Mouse (Mus musculus) neural tube, embryonic 11.5 days (tissue): ENCODE measurements around the gene Tcp11l2. TPM values are rescaled to one million over a fixed set of nuclear protein-coding genes. Genes with fewer than 3 reads are reported as not detected.
A peak's percentile ranks its signal among the peaks of the same experiment; 100 is the strongest.

ENCODE experiments used
- ATAC-seq: fragments of 200-750 bp; cut with Nextera tagmentation; 2 replicates; pipeline ENCODE4 v1.8.0; 2017; ENCODE audit warnings: moderate number of reproducible peaks, mild to moderate bottlenecking, moderate TSS enrichment, moderate library complexity; ENCODE audit not compliant: insufficient read depth, low FRiP score, low TSS enrichment
- DNase-seq: peaks from one replicate; pipeline ENCODE4 v3.0.0-alpha.2; 2015; ENCODE audit warnings: low spot score
- H3K27ac ChIP-seq: fragments of 300-500 bp; sonication (generic); 2 replicates; pipeline ENCODE4 v1.5.1; 2014; ENCODE audit warnings: low read depth, mild to moderate bottlenecking, low read length
- H3K27me3 ChIP-seq: fragments of 300-500 bp; sonication (generic); 2 replicates; pipeline ENCODE4 v1.6.1; 2014; ENCODE audit warnings: mild to moderate bottlenecking, low read length, mixed read lengths; ENCODE audit not compliant: control insufficient read depth, insufficient read depth
- H3K36me3 ChIP-seq: fragments of 300-500 bp; sonication (generic); 2 replicates; pipeline ENCODE4 v1.6.1; 2014; ENCODE audit warnings: mild to moderate bottlenecking, low read length, moderate library complexity, mixed read lengths; ENCODE audit not compliant: control insufficient read depth, insufficient read depth
- H3K4me1 ChIP-seq: fragments of 300-500 bp; sonication (generic); 2 replicates; pipeline ENCODE4 v1.6.1; 2014; ENCODE audit warnings: low read length, mixed read lengths; ENCODE audit not compliant: control insufficient read depth, insufficient read depth
- H3K4me2 ChIP-seq: fragments of 300-500 bp; sonication (generic); 2 replicates; pipeline ENCODE4 v1.6.1; 2014; ENCODE audit warnings: low read depth, mild to moderate bottlenecking, moderate library complexity
- H3K4me3 ChIP-seq: fragments of 300-500 bp; sonication (generic); 2 replicates; pipeline ENCODE4 v1.5.1; 2014; ENCODE audit warnings: low read depth, low read length
- H3K9ac ChIP-seq: fragments of 300-500 bp; sonication (generic); 2 replicates; pipeline ENCODE4 v1.6.1; 2014; ENCODE audit warnings: mild to moderate bottlenecking, low read length
- H3K9me3 ChIP-seq: fragments of 300-500 bp; sonication (generic); 2 replicates; pipeline ENCODE4 v1.6.1; 2016; ENCODE audit warnings: low read length; ENCODE audit not compliant: control insufficient read depth
- WGBS: fragments of 180-500 bp; shearing (Covaris S2); extraction: QIAGEN DNeasy Blood & Tissue Kit; methylation state at CpG from one replicate; pipeline ENCODE4 v1.1.7; 2014; 5-methylcytosine and 5-hydroxymethylcytosine counted together
- polyA plus RNA-seq: library from polyadenylated mRNA; unstranded; fragments of >200 nt; fragmentation: Nextera tagmentation; extraction: Ambion mirVana; gene quantifications from 2 replicates; pipeline ENCODE4 v1.2.1, GENCODE M21; 2014

Gene Tcp11l2
- polyA plus RNA-seq, 1 experiment from 2014 or later = 11.6 TPM

- 86% methylated on average over 3 of the region's 3 CpGs for WGBS
- H3K27me3 ChIP-seq = no peaks in the 10 kb centered on the region
- H3K4me2 ChIP-seq = no peak overlapping the region
- no peaks in the 10 kb centered on the region for H3K9me3 ChIP-seq
- H3K27ac ChIP-seq = no peak overlapping the region
- no peak overlapping the region for H3K9ac ChIP-seq
- H3K4me1 ChIP-seq = no peaks in the 10 kb centered on the region
- H3K36me3 ChIP-seq = no peaks in the 10 kb centered on the region
- H3K4me3 ChIP-seq = no peak overlapping the region
- DNase-seq (no peak), ATAC-seq (no peak)
Measured at GRCm38 (mm10) chr10:84551846-84552245, 24.6 kb upstream of the Tcp11l2 start.

- DNase-seq (no peak), ATAC-seq (no peak)
- Histone ChIP-seq H3K27me3 (no peaks in the 10 kb centered on the region), H3K36me3 (no peaks in the 10 kb centered on the region), H3K4me1 (no peaks in the 10 kb centered on the region), H3K9ac (no peak overlapping the region), H3K9me3 (no peaks in the 10 kb centered on the region), H3K27ac (no peak overlapping the region), H3K4me2 (no peak overlapping the region), H3K4me3 (no peak overlapping the region)
- 84% methylated on average over 2 of the region's 2 CpGs for WGBS
Measured at GRCm38 (mm10) chr10:84552477-84552876, 23.9 kb upstream of the Tcp11l2 start.

GRCm38 (mm10) chr10:84554291-84555009 is 22.0 kb upstream of the Tcp11l2 start:
- no peak overlapping the region for H3K9ac ChIP-seq
- DNase-seq = no peak
- no peak overlapping the region for H3K4me3 ChIP-seq

DNA sequence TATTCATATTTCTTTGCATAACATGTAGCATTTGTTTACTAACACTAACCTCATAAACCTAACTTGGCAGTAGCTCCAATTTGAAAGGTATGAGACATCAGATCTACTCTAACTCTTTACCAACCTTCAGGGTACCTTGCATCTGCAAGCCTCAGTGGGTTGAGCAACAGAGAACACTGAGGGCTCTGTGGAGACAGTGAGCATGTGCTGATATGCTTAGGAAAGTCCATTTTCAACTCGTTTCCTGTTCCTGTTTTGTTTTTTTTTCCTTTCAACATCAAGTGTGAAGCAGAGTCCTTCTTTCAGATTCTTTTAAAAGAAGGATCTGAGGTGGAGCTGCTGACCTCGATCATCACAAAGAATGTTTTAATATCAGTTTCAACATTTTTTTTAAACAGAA is 20.3 kb upstream of the Tcp11l2 start:
- Histone ChIP-seq H3K4me1 (no peaks in the 10 kb centered on the region), H3K9me3 (no peaks in the 10 kb centered on the region), H3K9ac (no peak overlapping the region), H3K27me3 (no peaks in the 10 kb centered on the region), H3K27ac (no peak overlapping the region), H3K36me3 (no peaks in the 10 kb centered on the region), H3K4me3 (no peak overlapping the region), H3K4me2 (no peak overlapping the region)
- WGBS = 85% methylated on average over 2 of the region's 2 CpGs
- no peak for DNase-seq
- no peak for ATAC-seq

More at GRCm38 (mm10) chr10:84554291-84555009, 22.0 kb upstream of the Tcp11l2 start:
- H3K4me1 ChIP-seq = no peaks in the 10 kb centered on the region
- H3K27ac ChIP-seq = no peak overlapping the region
- no peak overlapping the region for H3K4me2 ChIP-seq
- ATAC-seq = no peak
- no peaks in the 10 kb centered on the region for H3K9me3 ChIP-seq
- H3K27me3 ChIP-seq = no peaks in the 10 kb centered on the region
- WGBS = 43% methylated on average over 6 of the region's 6 CpGs
- no peaks in the 10 kb centered on the region for H3K36me3 ChIP-seq

DNA sequence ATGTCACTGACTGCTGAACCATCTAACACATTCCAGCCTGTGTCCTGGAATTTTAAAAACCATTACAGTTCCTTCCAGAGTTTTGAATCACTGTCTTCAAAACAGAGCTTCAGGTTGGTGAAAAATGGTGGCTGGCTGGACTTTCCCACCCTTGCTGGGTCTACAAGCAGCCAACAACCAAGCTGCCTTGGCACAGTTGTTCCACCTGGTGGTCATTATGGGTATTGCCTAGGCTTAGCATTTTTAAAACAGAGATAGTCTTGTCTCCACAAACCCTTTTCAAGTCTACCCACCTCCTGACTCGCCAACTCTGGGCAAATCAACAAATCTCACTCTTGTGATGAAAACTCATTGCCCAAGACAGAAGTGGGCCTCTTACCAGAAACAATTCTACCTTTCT is 17.9 kb upstream of the Tcp11l2 start:
- H3K36me3 ChIP-seq = no peaks in the 10 kb centered on the region
- H3K4me3 ChIP-seq = no peak overlapping the region
- no peak for DNase-seq
- no peaks in the 10 kb centered on the region for H3K9me3 ChIP-seq
- H3K4me2 ChIP-seq = no peak overlapping the region
- no peak for ATAC-seq
- 100% methylated on average over 1 of the region's 1 CpGs for WGBS
- H3K27ac ChIP-seq = no peak overlapping the region
- no peak overlapping the region for H3K9ac ChIP-seq
- H3K27me3 ChIP-seq = no peaks in the 10 kb centered on the region
- no peaks in the 10 kb centered on the region for H3K4me1 ChIP-seq

DNA sequence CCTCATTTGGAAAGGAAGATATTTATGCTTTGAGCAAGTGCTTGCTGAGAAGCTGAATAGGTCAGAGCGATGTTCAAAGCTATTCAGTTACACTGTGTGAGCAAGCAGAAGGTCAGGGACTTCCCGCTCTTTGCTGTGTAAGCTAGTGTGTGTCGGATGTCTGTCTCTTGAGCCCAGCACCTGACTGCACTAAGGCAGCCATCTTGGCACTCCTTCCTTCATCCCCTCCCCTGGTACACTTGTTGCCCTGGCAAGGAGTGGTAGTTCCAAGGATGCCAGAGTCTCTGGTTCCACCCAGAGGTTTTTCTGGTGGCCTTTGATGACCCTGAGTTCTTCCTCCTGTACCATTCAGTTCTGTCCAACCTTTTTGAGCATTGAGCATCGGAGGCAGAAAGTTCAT is 16.4 kb upstream of the Tcp11l2 start:
- H3K9me3 ChIP-seq = no peaks in the 10 kb centered on the region
- no peaks in the 10 kb centered on the region for H3K36me3 ChIP-seq
- H3K4me3 ChIP-seq = no peak overlapping the region
- no peak overlapping the region for H3K9ac ChIP-seq
- H3K4me1 ChIP-seq = no peaks in the 10 kb centered on the region
- ATAC-seq (no peak), DNase-seq (no peak)
- 94% methylated on average over 4 of the region's 4 CpGs for WGBS
- no peaks in the 10 kb centered on the region for H3K27me3 ChIP-seq
- no peak overlapping the region for H3K27ac ChIP-seq
- H3K4me2 ChIP-seq = no peak overlapping the region

GRCm38 (mm10) chr10:84562121-84562520 is 14.3 kb upstream of the Tcp11l2 start:
- peak; percentile 12 for DNase-seq
- Histone ChIP-seq H3K27ac (no peak overlapping the region), H3K9me3 (no peaks in the 10 kb centered on the region), H3K4me3 (no peak overlapping the region), H3K27me3 (no peaks in the 10 kb centered on the region), H3K36me3 (no peaks in the 10 kb centered on the region), H3K4me1 (no peaks in the 10 kb centered on the region), H3K4me2 (no peak overlapping the region), H3K9ac (no peak overlapping the region)
- ATAC-seq = no peak
- 61% methylated on average over 5 of the region's 5 CpGs for WGBS

GRCm38 (mm10) chr10:84562567-84563554 is 13.6 kb upstream of the Tcp11l2 start:
- no peaks in the 10 kb centered on the region for H3K9me3 ChIP-seq
- H3K27me3 ChIP-seq = no peaks in the 10 kb centered on the region
- no peak overlapping the region for H3K27ac ChIP-seq
- H3K36me3 ChIP-seq = no peaks in the 10 kb centered on the region
- WGBS = 65% methylated on average over 13 of the region's 13 CpGs
- H3K9ac ChIP-seq = no peak overlapping the region
- ATAC-seq (no peak), DNase-seq (no peak)
- no peaks in the 10 kb centered on the region for H3K4me1 ChIP-seq
- H3K4me2 ChIP-seq = no peak overlapping the region
- no peak overlapping the region for H3K4me3 ChIP-seq
